Comparison of ENCODE assay signal across 27 mouse cellular contexts in the genomic region with DNA sequence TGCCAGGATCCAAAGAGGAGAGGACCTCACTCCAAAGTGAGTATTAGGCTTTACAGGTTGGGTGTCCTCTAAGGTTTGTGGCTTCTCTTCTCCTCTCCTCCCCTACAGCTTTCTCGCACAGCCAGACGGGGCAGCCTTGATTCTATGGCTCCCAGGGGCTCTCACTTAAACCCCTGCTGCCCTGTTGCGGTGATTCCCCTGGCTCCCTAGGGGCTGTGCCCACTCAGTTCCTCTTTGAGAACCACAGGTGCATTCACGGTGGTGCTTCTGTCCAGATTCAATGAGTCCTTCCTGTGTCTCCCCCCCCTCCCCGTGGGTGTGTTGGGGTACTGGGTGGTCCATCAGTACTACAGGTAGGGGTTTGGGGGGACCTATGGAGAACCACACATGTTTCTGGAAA. TPM values are rescaled to one million over a fixed set of nuclear protein-coding genes. Genes with fewer than 3 reads are reported as not detected.
DNase-seq lines count a peak whose midpoint lies in the region; TF ChIP-seq lines count a peak whose summit lies in the region.
"Had no signal": no experiment of that assay in that cellular context is flagged by ENCODE, and none has a peak within 500 bp of the region (broad histone marks: within the 10 kb centered on the region; RNA-seq: fewer than 3 reads in every experiment).

No protein-coding gene starts in this region.

- no peak overlapping the region for H3K4me3 ChIP-seq in CH12.LX (replicated peaks in 1 of 3; ENCODE audit: low read depth in 2 of 3, low read length in 2 of 3, poor library complexity in 1 of 3)
- H3K4me3 ChIP-seq: embryonic facial prominence, embryonic 15.5 days; forebrain, embryonic 12.5 days; heart, adult 2 months; heart, embryonic 12.5 days; left cerebral cortex, adult 2 months; limb, embryonic 10.5 days; limb, embryonic 15.5 days; lung, embryonic 15.5 days; midbrain, embryonic 13.5 days had no signal

- H3K4me1 ChIP-seq in CH12.LX (ENCODE audit: control insufficient read depth in 1 of 2, insufficient read depth in 2 of 2): peaks cover 36 to 70% of the 10 kb centered on the region in 2 experiments
- H3K4me1 ChIP-seq: embryonic facial prominence, embryonic 15.5 days; forebrain, embryonic 12.5 days; lung, embryonic 15.5 days; midbrain, embryonic 13.5 days had no signal

- peak in 1 of 2 experiments; percentile 39; a peak in 1 of 4 replicates for TF ChIP-seq CTCF in CH12.LX (conservative IDR thresholded peaks at IDR 0.05 in 1 of 2, IDR thresholded peaks at IDR 0.05 in 1 of 2; ENCODE audit: low read depth in 2 of 2, low read length in 2 of 2)

- peak overlapping the region; percentile 80 for H3K27ac ChIP-seq in CH12.LX (ENCODE audit: insufficient read depth, low read depth)
- H3K27ac ChIP-seq: embryonic facial prominence, embryonic 15.5 days; forebrain, embryonic 12.5 days; heart, adult 2 months; hindbrain, embryonic 14.5 days; left cerebral cortex, adult 2 months; limb, embryonic 10.5 days; limb, embryonic 15.5 days; liver, embryonic 14.5 days; lung, embryonic 15.5 days; midbrain, embryonic 13.5 days had no signal

- peak; percentile 93 for DNase-seq in heart, adult 11 months
- DNase-seq in heart, postnatal 4 days: no peak
- peak; percentile 90 for DNase-seq in CH12.LX (ENCODE audit: extremely low read depth)
- DNase-seq in spleen, adult 18-20 months: peak; percentile 77 to 83
- peak; percentile 95 for DNase-seq in splenic B cell, adult 2 months (ENCODE audit: low read depth, low spot score)
- no peak for DNase-seq in gastrocnemius, postnatal 4 days (ENCODE audit: low spot score in 2 of 2)
- DNase-seq in left cerebral cortex, adult 9 months (ENCODE audit: low spot score in 2 of 2): no peak
- DNase-seq: adrenal gland, postnatal 14 days; cerebellum, adult 11-12 months; cerebellum, postnatal 10 days; gastrocnemius, postnatal 25 days; kidney, adult 9 months; kidney, postnatal 25 days; retina, postnatal 1 day; right cerebral cortex, postnatal 14 days; thymus, postnatal 14 days had no signal

- peak; percentile 18 for TF ChIP-seq RAD21 in CH12.LX (IDR thresholded peaks at IDR 0.05; ENCODE audit: low read depth, low read length)

- dilution Hi-C loops in CH12.LX (cut with MboI; ENCODE audit: extremely low pct_ligation_motif_present, extremely low pct_unique_long_range_greater_than_20kb, low sequenced_read_pairs): no loop called here

- in situ Hi-C loops in CH12.LX (cut with MboI; ENCODE audit: low pct_ligation_motif_present, low pct_unique_long_range_greater_than_20kb, low sequenced_read_pairs): no loop called here

- H3K4me2 ChIP-seq in CH12.LX (ENCODE audit: insufficient read depth, low read depth, poor library complexity, severe bottlenecking): peak overlapping the region; percentile 29; the same call in 1 of the 2 replicates
- H3K4me2 ChIP-seq: embryonic facial prominence, embryonic 15.5 days; forebrain, embryonic 12.5 days; heart, embryonic 12.5 days; hindbrain, embryonic 14.5 days; limb, embryonic 15.5 days; lung, embryonic 15.5 days; midbrain, embryonic 13.5 days had no signal

- H3K36me3 ChIP-seq in CH12.LX (replicated peaks in 1 of 2; ENCODE audit: control insufficient read depth in 1 of 2, insufficient read depth in 1 of 2, low read length in 1 of 2): peaks cover 0 to 14% of the 10 kb centered on the region in 2 experiments
- H3K36me3 ChIP-seq in splenic B cell, adult 2 months (ENCODE audit: control insufficient read depth, insufficient read depth, low read length, poor library complexity, severe bottlenecking): peaks cover 10% of the 10 kb centered on the region
- H3K36me3 ChIP-seq: embryonic facial prominence, embryonic 15.5 days; forebrain, embryonic 12.5 days; heart, embryonic 12.5 days; limb, embryonic 10.5 days; limb, embryonic 15.5 days; lung, embryonic 15.5 days; midbrain, embryonic 13.5 days had no signal

- peaks cover 2% of the 10 kb centered on the region for H3K9me3 ChIP-seq in CH12.LX (replicated peaks; ENCODE audit: low read length)
- H3K9me3 ChIP-seq: embryonic facial prominence, embryonic 15.5 days; forebrain, embryonic 12.5 days; heart, embryonic 12.5 days; limb, embryonic 10.5 days; limb, embryonic 15.5 days; lung, embryonic 15.5 days; midbrain, embryonic 13.5 days had no signal

- H3K79me2 ChIP-seq in CH12.LX (replicated peaks; ENCODE audit: control insufficient read depth, extremely low read depth, insufficient read depth, poor library complexity, severe bottlenecking): no peaks in the 10 kb centered on the region

- TF ChIP-seq POLR2A in CH12.LX (IDR thresholded peaks at IDR 0.05; ENCODE audit: low read depth, low read length): peak; percentile 36; the same call in 1 of the 2 replicates

- no peaks in the 10 kb centered on the region for H3K27me3 ChIP-seq in CH12.LX (replicated peaks)
- H3K27me3 ChIP-seq in splenic B cell, adult 2 months (ENCODE audit: control insufficient read depth, insufficient read depth, low read length, poor library complexity, severe bottlenecking): no peaks in the 10 kb centered on the region
- H3K27me3 ChIP-seq: embryonic facial prominence, embryonic 15.5 days; forebrain, embryonic 12.5 days; limb, embryonic 15.5 days; lung, embryonic 15.5 days; midbrain, embryonic 13.5 days had no signal

- H3K9ac ChIP-seq in CH12.LX (ENCODE audit: insufficient read depth, low read depth): no peak overlapping the region
- H3K9ac ChIP-seq: embryonic facial prominence, embryonic 15.5 days; forebrain, embryonic 12.5 days; heart, embryonic 12.5 days; hindbrain, embryonic 14.5 days; limb, embryonic 15.5 days; liver, embryonic 14.5 days; lung, embryonic 15.5 days; midbrain, embryonic 13.5 days had no signal

- peak; percentile 97 for TF ChIP-seq EP300 in CH12.LX (IDR thresholded peaks at IDR 0.05; ENCODE audit: low read length)

TF ChIP-seq in CH12.LX, 34 proteins besides CTCF, POLR2A, EP300 and RAD21 (continues in another document):
- TF ChIP-seq POLR2AphosphoS2 (IDR thresholded peaks at IDR 0.05; ENCODE audit: low read depth, low read length) (no peak), USF1 (IDR thresholded peaks at IDR 0.05; ENCODE audit: low read depth, low read length) (no peak), MAZ (IDR thresholded peaks at IDR 0.05; ENCODE audit: low read depth, low read length) (peak; percentile 88; the same call in 1 of the 2 replicates), ETS1 (conservative IDR thresholded peaks at IDR 0.05; ENCODE audit: low read depth, low read length) (peak; percentile 85), ZC3H11A (IDR thresholded peaks at IDR 0.05; ENCODE audit: low read depth, low read length) (no peak), MYC (IDR thresholded peaks at IDR 0.05; ENCODE audit: low read depth, low read length) (no peak), MEF2A (IDR thresholded peaks at IDR 0.05; ENCODE audit: borderline replicate concordance, low read depth, low read length) (peak; percentile 80; the same call in 1 of the 2 replicates), PAX5 (IDR thresholded peaks at IDR 0.05; ENCODE audit: low read length) (no peak), BHLHE40 (IDR thresholded peaks at IDR 0.05; ENCODE audit: low read depth, low read length) (peak; percentile 61), MAFK (IDR thresholded peaks at IDR 0.05; ENCODE audit: insufficient replicate concordance, low read length) (0 out of 2 replicates have a peak, but pooled peaks have one; percentile 50), RCOR1 (conservative IDR thresholded peaks at IDR 0.05; ENCODE audit: low read depth, low read length) (peak; percentile 81; the same call in 1 of the 2 replicates), MAX (IDR thresholded peaks at IDR 0.05; ENCODE audit: low read length) (no peak), SIN3A (IDR thresholded peaks at IDR 0.05; ENCODE audit: low read length) (no peak; the same call in 1 of the 2 replicates), ZNF384 (IDR thresholded peaks at IDR 0.05; ENCODE audit: low read depth, low read length) (no peak), CHD2 (IDR thresholded peaks at IDR 0.05; ENCODE audit: low read length) (peak; percentile 83), HCFC1 (IDR thresholded peaks at IDR 0.05; ENCODE audit: low read depth, low read length) (peak; percentile 34; the same call in 1 of the 2 replicates), GABPA (IDR thresholded peaks at IDR 0.05; ENCODE audit: insufficient replicate concordance, low read depth, low read length) (no peak), E2F4 (IDR thresholded peaks at IDR 0.05; ENCODE audit: insufficient replicate concordance, low read depth, low read length) (no peak), USF2 (conservative IDR thresholded peaks at IDR 0.05; ENCODE audit: low read depth, low read length) (no peak), TCF12 (IDR thresholded peaks at IDR 0.05; ENCODE audit: low read depth, low read length) (peak; percentile 98), CHD1 (IDR thresholded peaks at IDR 0.05; ENCODE audit: low read depth, low read length) (no peak), ELF1 (IDR thresholded peaks at IDR 0.05; ENCODE audit: low read depth, low read length) (peak; percentile 32; the same call in 1 of the 2 replicates)

RNA-seq across cellular contexts. Expression of a gene that starts 4.8 kb away (rescaled TPM):
- under 1 TPM; 0.68 to 0.74 TPM for total RNA-seq in heart, postnatal 4 days (2021)
- total RNA-seq in CH12.LX (2012; rRNA removed): 5.6 and 6.5 TPM in 2 replicates
- total RNA-seq in CH12.LX (2014; rRNA removed): 13.5 and 13.8 TPM in 2 replicates
- 9.4 and 10.6 TPM in 2 replicates for polyA plus RNA-seq in CH12.LX (2012; ENCODE audit: insufficient read length, low read depth)
- total RNA-seq in gastrocnemius, postnatal 4 days (2021): under 1 TPM; 0.65 to 0.78 TPM

RNA-seq across cellular contexts. Expression of a gene that starts 20.5 kb away (rescaled TPM):
- total RNA-seq in heart, postnatal 4 days (2021): 10 to 100 TPM; 42.4 to 45.9 TPM
- total RNA-seq in CH12.LX (2012; rRNA removed): 63.2 and 77.6 TPM in 2 replicates
- total RNA-seq in CH12.LX (2014; rRNA removed): 28.6 and 32.6 TPM in 2 replicates
- 66.5 and 71.5 TPM in 2 replicates for polyA plus RNA-seq in CH12.LX (2012; ENCODE audit: insufficient read length, low read depth)
- total RNA-seq in gastrocnemius, postnatal 4 days (2021): 10 to 100 TPM; 46.6 to 46.7 TPM

RNA-seq across cellular contexts. Expression of a gene that starts 26.4 kb away (rescaled TPM):
- total RNA-seq in heart, postnatal 4 days (2021): 10 to 100 TPM; 81.7 to 88.6 TPM
- total RNA-seq in CH12.LX (2012; rRNA removed) (22.2 and 30.5 TPM in 2 replicates), CH12.LX (2014; rRNA removed) (46.9 and 55.0 TPM in 2 replicates)
- polyA plus RNA-seq in CH12.LX (2012; ENCODE audit: insufficient read length, low read depth): 32.8 and 34.4 TPM in 2 replicates
- total RNA-seq in gastrocnemius, postnatal 4 days (2021): 10 to 100 TPM; 76.6 to 91.3 TPM

RNA-seq across cellular contexts. Expression of a gene that starts 44.5 kb away (rescaled TPM):
- total RNA-seq in heart, postnatal 4 days (2021): 10 to 100 TPM; 73.8 to 80.5 TPM
- 85.7 and 127 TPM in 2 replicates for total RNA-seq in CH12.LX (2012; rRNA removed)
- total RNA-seq in CH12.LX (2014; rRNA removed): 179 and 197 TPM in 2 replicates
- 291 and 341 TPM in 2 replicates for polyA plus RNA-seq in CH12.LX (2012; ENCODE audit: insufficient read length, low read depth)
- total RNA-seq in gastrocnemius, postnatal 4 days (2021): 10 to 100 TPM; 61.0 to 86.0 TPM

RNA-seq across cellular contexts. Expression of a gene that starts 46.2 kb away (rescaled TPM):
- total RNA-seq in heart, postnatal 4 days (2021): 10 to 100 TPM; 52.2 to 59.8 TPM
- 32.4 and 42.7 TPM in 2 replicates for total RNA-seq in CH12.LX (2012; rRNA removed)
- total RNA-seq in CH12.LX (2014; rRNA removed): 38.0 and 39.5 TPM in 2 replicates
- 27.2 and 27.6 TPM in 2 replicates for polyA plus RNA-seq in CH12.LX (2012; ENCODE audit: insufficient read length, low read depth)
- 10 to 100 TPM; 46.6 to 47.7 TPM for total RNA-seq in gastrocnemius, postnatal 4 days (2021)

Comparison
In these comparisons a context has a peak if more than half of its experiments do, and no peak if none do; other contexts are left out.
1. DNase-seq: peak in heart, adult 11 months (single experiment), CH12.LX (single experiment), spleen, adult 18-20 months (2 of 2) and splenic B cell, adult 2 months (single experiment); none in heart, postnatal 4 days (single experiment), gastrocnemius, postnatal 4 days (0 of 2) and left cerebral cortex, adult 9 months (0 of 2).